Mouse (Mus musculus) MEL (cell line): Measurements from ENCODE around the gene Commd2. TPM values are rescaled to one million over a fixed set of nuclear protein-coding genes. Genes with fewer than 3 reads are reported as not detected.

Experiments used
- DNase-seq: peaks from one replicate; pipeline ENCODE4 v3.0.0; 2011; ENCODE audit warnings: low read depth, low spot score
- H3K27ac ChIP-seq: 2 replicates; pipeline ENCODE4 v1.5.1; 2012; ENCODE audit warnings: low read depth, mild to moderate bottlenecking, control low read depth, low read length, moderate library complexity; ENCODE audit not compliant: control insufficient read depth
- H3K27me3 ChIP-seq, 2 experiments: fragments of 150-350 bp in 1 of 2; sonication (generic) in 1 of 2; 2 replicates each; pipeline ENCODE4 v1.6.1; 2012; ENCODE audit warnings: low read length in 2 of 2, mild to moderate bottlenecking in 2 of 2, improper control_type of control experiment in 1 of 2, moderate library complexity in 1 of 2; ENCODE audit not compliant: insufficient read depth in 2 of 2, control insufficient read depth in 1 of 2
- H3K36me3 ChIP-seq, 2 experiments: 2 replicates each; pipeline ENCODE4 v1.6.1; 2012 to 2014; ENCODE audit warnings: low read length in 2 of 2, improper control_type of control experiment in 1 of 2, inconsistent platforms in 1 of 2, mild to moderate bottlenecking in 1 of 2; ENCODE audit not compliant: insufficient read depth in 2 of 2, control insufficient read depth in 1 of 2
- H3K4me1 ChIP-seq, 2 experiments: fragments of 150-350 bp in 1 of 2; sonication (generic) in 1 of 2; 2 replicates each; pipeline ENCODE4 v1.6.1; 2012; ENCODE audit warnings: low read length in 2 of 2, improper control_type of control experiment in 1 of 2, mild to moderate bottlenecking in 1 of 2; ENCODE audit not compliant: insufficient read depth in 2 of 2, control insufficient read depth in 1 of 2
- H3K4me3 ChIP-seq, 2 experiments: fragments of 150-350 bp in 1 of 2; sonication (generic) in 1 of 2; 2 replicates each; pipeline ENCODE4 v1.5.1; 2012; ENCODE audit warnings: low read depth in 2 of 2, low read length in 2 of 2, mild to moderate bottlenecking in 2 of 2, moderate library complexity in 2 of 2, control low read depth in 1 of 2, improper control_type of control experiment in 1 of 2; ENCODE audit not compliant: control insufficient read depth in 1 of 2, insufficient read depth in 1 of 2
- H3K79me2 ChIP-seq: 2 replicates; pipeline ENCODE4 v1.6.1; 2012; ENCODE audit warnings: mild to moderate bottlenecking, low read length, moderate library complexity; ENCODE audit not compliant: control insufficient read depth, poor library complexity, insufficient read depth
- H3K9ac ChIP-seq: 2 replicates; pipeline ENCODE4 v1.6.1; 2012; ENCODE audit warnings: low read depth, mild to moderate bottlenecking, control low read depth, low read length, moderate library complexity; ENCODE audit not compliant: control insufficient read depth, poor library complexity, severe bottlenecking
- H3K9me3 ChIP-seq: fragments of 150-350 bp; sonication (generic); replicated peaks from 2 replicates; pipeline ENCODE4 v1.6.1; 2012; ENCODE audit warnings: mild to moderate bottlenecking, low read length, improper control_type of control experiment, moderate library complexity; ENCODE audit not compliant: insufficient read depth
- BHLHE40 ChIP-seq: IDR thresholded peaks from 2 replicates; pipeline ENCODE4 v1.6.1; 2012; ENCODE audit warnings: low read depth, mild to moderate bottlenecking, inconsistent platforms, low read length, improper control_type of control experiment, borderline replicate concordance
- CHD1 ChIP-seq: IDR thresholded peaks from 2 replicates; pipeline ENCODE4 v1.6.1; 2012; ENCODE audit warnings: low read depth, mild to moderate bottlenecking, inconsistent platforms, low read length, improper control_type of control experiment
- GABPA ChIP-seq: IDR thresholded peaks from 2 replicates; pipeline ENCODE4 v1.6.1; 2012; ENCODE audit warnings: low read depth, mild to moderate bottlenecking, inconsistent platforms, low read length, improper control_type of control experiment, moderate library complexity
- JUND ChIP-seq: IDR thresholded peaks from 2 replicates; pipeline ENCODE4 v1.6.1; 2011; ENCODE audit warnings: low read depth, mild to moderate bottlenecking, improper control_type of control experiment, low read length
- MAFK ChIP-seq: IDR thresholded peaks from 2 replicates; pipeline ENCODE4 v1.6.1; 2011; ENCODE audit warnings: low read depth, mild to moderate bottlenecking, low read length, improper control_type of control experiment, borderline replicate concordance
- MAX ChIP-seq: IDR thresholded peaks from 2 replicates; pipeline ENCODE4 v1.6.1; 2011; ENCODE audit warnings: low read length, improper control_type of control experiment
- MAZ ChIP-seq: IDR thresholded peaks from 2 replicates; pipeline ENCODE4 v1.6.1; 2012; ENCODE audit warnings: low read depth, mild to moderate bottlenecking, inconsistent platforms, low read length, improper control_type of control experiment
- MXI1 ChIP-seq: IDR thresholded peaks from 2 replicates; pipeline ENCODE4 v1.6.1; 2011; ENCODE audit warnings: mild to moderate bottlenecking, low read depth, low read length, improper control_type of control experiment
- MYB ChIP-seq: IDR thresholded peaks from 2 replicates; pipeline ENCODE4 v1.6.1; 2011; ENCODE audit warnings: mild to moderate bottlenecking, low read depth, low read length, improper control_type of control experiment
- NELFE ChIP-seq: IDR thresholded peaks from 2 replicates; pipeline ENCODE4 v1.6.1; 2011; ENCODE audit warnings: low read depth, low read length, improper control_type of control experiment
- POLR2A ChIP-seq, 2 experiments: IDR thresholded peaks; 2 replicates each; pipeline ENCODE4 v1.6.1; 2011 to 2012; ENCODE audit warnings: low read length in 2 of 2, mild to moderate bottlenecking in 2 of 2, control low read depth in 1 of 2, improper control_type of control experiment in 1 of 2, low read depth in 1 of 2, moderate library complexity in 1 of 2; ENCODE audit not compliant: control insufficient read depth in 1 of 2, insufficient read depth in 1 of 2, poor library complexity in 1 of 2
- POLR2AphosphoS2 ChIP-seq: IDR thresholded peaks from 2 replicates; pipeline ENCODE4 v1.6.1; 2011; ENCODE audit warnings: low read length, improper control_type of control experiment
- RAD21 ChIP-seq: IDR thresholded peaks from 2 replicates; pipeline ENCODE4 v1.6.1; 2011; ENCODE audit warnings: mild to moderate bottlenecking, low read depth, low read length, improper control_type of control experiment
- RCOR1 ChIP-seq: IDR thresholded peaks from 2 replicates; pipeline ENCODE4 v1.6.1; 2012; ENCODE audit warnings: low read depth, mild to moderate bottlenecking, inconsistent platforms, low read length, improper control_type of control experiment
- SIN3A ChIP-seq: IDR thresholded peaks from 2 replicates; pipeline ENCODE4 v1.6.1; 2012; ENCODE audit warnings: low read length, improper control_type of control experiment, inconsistent platforms
- USF2 ChIP-seq, 2 experiments: IDR thresholded peaks; 2 replicates each; pipeline ENCODE4 v1.6.1; 2011 to 2012; ENCODE audit warnings: improper control_type of control experiment in 2 of 2, low read length in 2 of 2, borderline replicate concordance in 1 of 2, inconsistent platforms in 1 of 2, low read depth in 1 of 2, mild to moderate bottlenecking in 1 of 2; ENCODE audit not compliant: insufficient read depth in 1 of 2
- ZC3H11A ChIP-seq: IDR thresholded peaks from 2 replicates; pipeline ENCODE4 v1.6.1; 2012; ENCODE audit warnings: low read depth, mild to moderate bottlenecking, inconsistent platforms, low read length, improper control_type of control experiment
- ZNF384 ChIP-seq: IDR thresholded peaks from 2 replicates; pipeline ENCODE4 v1.6.1; 2012; ENCODE audit warnings: low read depth, mild to moderate bottlenecking, inconsistent platforms, low read length, improper control_type of control experiment
- polyA plus RNA-seq, 2 experiments: library from polyadenylated mRNA; stranded (reverse) in 1 of 2; unstranded in 1 of 2; fragments of >175 nt in 1 of 2; fragments of >200 nt in 1 of 2; gene quantifications; 2 replicates each; pipeline versions ENCODE4 v1.2.1 to v1.2.4; 2012; ENCODE audit warnings: low replicate concordance in 2 of 2, low read depth in 1 of 2; ENCODE audit not compliant: insufficient read length in 2 of 2, insufficient read depth in 1 of 2, missing spikeins in 1 of 2
- total RNA-seq: library from RNA; depleted of rRNA; stranded (reverse); fragments of 300-350 nt; gene quantifications from 2 replicates; pipeline ENCODE4 v1.2.3, GENCODE M21; 2012

Gene Commd2
- total and polyA plus RNA-seq, 3 experiments: 47.7 to 61.6 TPM; not detected in 1

DNA sequence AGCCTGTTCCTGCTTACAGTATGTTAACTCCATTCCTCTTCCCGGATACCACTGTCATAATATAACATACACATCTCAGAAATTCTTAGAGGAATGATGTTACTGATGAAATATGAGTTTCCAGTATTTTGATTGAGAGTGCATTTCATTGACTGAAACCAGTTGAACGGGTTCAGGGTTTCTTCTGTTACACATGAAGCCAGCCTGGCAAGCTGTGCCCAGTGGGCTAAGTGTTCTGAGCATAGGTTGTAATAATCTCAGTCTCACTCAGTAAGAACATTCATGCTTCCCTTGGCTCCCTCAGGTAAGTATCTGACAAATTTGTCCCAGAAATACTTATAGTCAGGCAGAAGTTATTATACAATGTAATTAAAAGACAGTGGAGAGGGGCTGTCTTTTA, 22.6 kb upstream of the Commd2 start:
- H3K36me3 ChIP-seq: no peaks in the 10 kb centered on the region
- H3K27me3 ChIP-seq: no peaks in the 10 kb centered on the region; a peak in 2 of 4 replicates
- H3K4me3 ChIP-seq: no peak overlapping the region
- H3K79me2 ChIP-seq: no peaks in the 10 kb centered on the region
- no peak overlapping the region for H3K27ac ChIP-seq
- H3K9me3 ChIP-seq: no peaks in the 10 kb centered on the region
- H3K9ac ChIP-seq: no peak overlapping the region
- TF ChIP-seq SIN3A (no peak), MXI1 (no peak), BHLHE40 (no peak), JUND (no peak), POLR2A (IDR thresholded peaks at IDR 0.05; ENCODE audit: control insufficient read depth in 1 of 2, insufficient read depth in 1 of 2, low read depth in 1 of 2, low read length in 2 of 2, poor library complexity in 1 of 2) (no peak), MAFK (no peak), MAX (no peak), RAD21 (no peak), RCOR1 (no peak), NELFE (no peak), USF2 (IDR thresholded peaks at IDR 0.05; ENCODE audit: borderline replicate concordance in 1 of 2, insufficient read depth in 1 of 2, low read depth in 1 of 2, low read length in 2 of 2) (no peak), POLR2AphosphoS2 (no peak), GABPA (no peak), CHD1 (no peak), MAZ (no peak), MYB (no peak)
- no peaks in the 10 kb centered on the region for H3K4me1 ChIP-seq
- DNase-seq: no peak

DNA sequence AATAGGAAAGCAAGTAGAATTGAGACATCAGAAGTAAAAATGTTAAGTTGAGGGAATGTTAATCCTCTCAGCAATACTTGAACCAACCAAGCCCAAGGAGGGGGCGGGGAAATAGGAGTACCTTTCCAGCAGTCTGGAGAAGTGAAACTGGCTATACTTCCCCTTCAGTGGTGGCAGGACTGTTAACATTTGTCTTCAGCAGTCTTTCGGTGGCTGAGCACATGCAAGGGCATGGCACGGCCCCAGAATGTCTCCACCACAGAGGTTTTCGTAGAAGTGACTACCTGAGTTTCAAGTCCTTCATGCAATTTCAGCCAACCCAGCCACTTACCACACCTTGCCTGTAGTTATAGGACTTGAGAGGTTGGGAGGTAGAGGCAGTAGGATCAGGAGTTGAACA, 22.1 kb upstream of the Commd2 start:
- Histone ChIP-seq H3K79me2 (no peaks in the 10 kb centered on the region), H3K4me1 (no peaks in the 10 kb centered on the region), H3K36me3 (no peaks in the 10 kb centered on the region), H3K9me3 (no peaks in the 10 kb centered on the region), H3K27me3 (no peaks in the 10 kb centered on the region; a peak in 2 of 4 replicates), H3K27ac (no peak overlapping the region), H3K4me3 (no peak overlapping the region), H3K9ac (no peak overlapping the region)
- TF ChIP-seq MAZ (no peak), ZNF384 (no peak), CHD1 (no peak), POLR2AphosphoS2 (no peak), ZC3H11A (no peak)
- DNase-seq: peak; percentile 23
